Mouse (Mus musculus) hindbrain, postnatal 0 days (tissue): ENCODE measurements at regions not wholly inside any gene's neighbourhood (a gene's known extent, or its start where the extent isn't known, plus 50 kb on each side); places are given as distances from the start of the nearest gene placed in this dataset.
"Not testable (repeated sequence)": the region's sequence is repeated elsewhere in the genome, so short reads cannot be mapped to it uniquely, and the experiment has no call there.

Experiments used
- ATAC-seq: fragments of 200-750 bp; cut with Nextera tagmentation; 2 replicates; pipeline ENCODE4 v1.8.0; 2017; ENCODE audit warnings: mild to moderate bottlenecking, moderate TSS enrichment, moderate library complexity
- DNase-seq: peaks from one replicate; pipeline ENCODE4 v3.0.0-alpha.2; 2015; ENCODE audit warnings: low spot score
- H3K27ac ChIP-seq: fragments of 300-500 bp; sonication (generic); 2 replicates; pipeline ENCODE4 v1.5.1; 2014; ENCODE audit warnings: mild to moderate bottlenecking
- H3K27me3 ChIP-seq: fragments of 300-500 bp; sonication (generic); 2 replicates; pipeline ENCODE4 v1.6.1; 2014; ENCODE audit warnings: low read length, mixed read lengths; ENCODE audit not compliant: insufficient read depth
- H3K36me3 ChIP-seq: fragments of 300-500 bp; sonication (generic); 2 replicates; pipeline ENCODE4 v1.6.1; 2014; ENCODE audit warnings: low read length, mixed read lengths; ENCODE audit not compliant: insufficient read depth
- H3K4me1 ChIP-seq: fragments of 300-500 bp; sonication (generic); 2 replicates; pipeline ENCODE4 v1.6.1; 2014; ENCODE audit warnings: antibody characterized with exemption, low read length, mixed read lengths; ENCODE audit not compliant: insufficient read depth
- H3K4me2 ChIP-seq: fragments of 300-500 bp; sonication (generic); 2 replicates; pipeline ENCODE4 v1.6.1; 2014; ENCODE audit warnings: low read depth, mild to moderate bottlenecking, low read length, moderate library complexity, mixed read lengths
- H3K4me3 ChIP-seq: fragments of 300-500 bp; sonication (generic); 2 replicates; pipeline ENCODE4 v1.5.1; 2014; ENCODE audit warnings: low read length
- H3K9ac ChIP-seq: fragments of 300-500 bp; sonication (generic); replicated peaks from 2 replicates; pipeline ENCODE4 v1.6.1; 2014; ENCODE audit warnings: mild to moderate bottlenecking, low read length, moderate library complexity, mixed read lengths
- H3K9me3 ChIP-seq: fragments of 300-500 bp; sonication (generic); 2 replicates; pipeline ENCODE4 v1.6.1; 2016; ENCODE audit warnings: low read length, mixed read lengths
- CTCF ChIP-seq: IDR thresholded peaks from 2 replicates; pipeline ENCODE4 v1.5.1; 2016; ENCODE audit warnings: antibody characterized with exemption, control low read depth, low read depth
- WGBS: fragments of 180-500 bp; shearing (Covaris S2); extraction: QIAGEN DNeasy Blood & Tissue Kit; methylation state at CpG from one replicate; pipeline ENCODE4 v1.1.7; 2014; 5-methylcytosine and 5-hydroxymethylcytosine counted together

- not testable (repeated sequence) for H3K27me3 ChIP-seq, H3K9me3 ChIP-seq, H3K4me2 ChIP-seq, H3K4me3 ChIP-seq, H3K27ac ChIP-seq, ATAC-seq, H3K9ac ChIP-seq, H3K36me3 ChIP-seq
- 65% methylated on average over 1 of the region's 1 CpGs for WGBS
- DNase-seq: peak; percentile 35
- peaks cover 21% of the 10 kb centered on the region; the same call in 1 of the 2 replicates for H3K4me1 ChIP-seq
Measured at GRCm38 (mm10) chr17:13654606-13655005, 105.7 kb upstream of the Afdn start.

DNA sequence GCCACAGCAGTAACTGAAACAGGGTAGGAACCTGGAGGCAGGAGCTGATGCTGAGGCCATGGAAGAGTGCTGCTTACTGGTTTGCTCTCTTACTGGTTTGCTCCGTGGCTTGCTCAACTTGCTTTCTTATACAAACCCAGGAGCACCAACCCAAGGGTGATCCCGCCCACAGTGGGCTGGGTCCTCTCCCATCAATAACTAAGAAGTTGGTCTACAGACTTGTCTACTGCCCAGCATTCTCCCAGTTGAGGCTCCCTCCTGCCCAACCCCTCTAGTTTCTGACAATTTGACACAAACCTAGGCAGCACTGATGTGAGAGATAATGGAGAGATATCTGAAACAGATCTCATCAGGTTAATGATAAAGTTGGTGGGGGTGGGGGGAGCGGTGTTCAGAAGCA lies 104.3 kb upstream of the Afdn start:
- Histone ChIP-seq H3K4me3 (no peak overlapping the region), H3K4me2 (peak overlapping the region; percentile 40; the same call in 1 of the 2 replicates), H3K4me1 (peaks cover 21% of the 10 kb centered on the region; the same call in 1 of the 2 replicates), H3K36me3 (no peaks in the 10 kb centered on the region), H3K27me3 (no peaks in the 10 kb centered on the region), H3K27ac (peak overlapping the region; percentile 83), H3K9me3 (no peaks in the 10 kb centered on the region), H3K9ac (no peak overlapping the region)
- ATAC-seq (no peak; the same call in 1 of the 2 replicates), DNase-seq (no peak)
- TF ChIP-seq CTCF: no peak
- 21% methylated on average over 3 of the region's 3 CpGs for WGBS

DNA sequence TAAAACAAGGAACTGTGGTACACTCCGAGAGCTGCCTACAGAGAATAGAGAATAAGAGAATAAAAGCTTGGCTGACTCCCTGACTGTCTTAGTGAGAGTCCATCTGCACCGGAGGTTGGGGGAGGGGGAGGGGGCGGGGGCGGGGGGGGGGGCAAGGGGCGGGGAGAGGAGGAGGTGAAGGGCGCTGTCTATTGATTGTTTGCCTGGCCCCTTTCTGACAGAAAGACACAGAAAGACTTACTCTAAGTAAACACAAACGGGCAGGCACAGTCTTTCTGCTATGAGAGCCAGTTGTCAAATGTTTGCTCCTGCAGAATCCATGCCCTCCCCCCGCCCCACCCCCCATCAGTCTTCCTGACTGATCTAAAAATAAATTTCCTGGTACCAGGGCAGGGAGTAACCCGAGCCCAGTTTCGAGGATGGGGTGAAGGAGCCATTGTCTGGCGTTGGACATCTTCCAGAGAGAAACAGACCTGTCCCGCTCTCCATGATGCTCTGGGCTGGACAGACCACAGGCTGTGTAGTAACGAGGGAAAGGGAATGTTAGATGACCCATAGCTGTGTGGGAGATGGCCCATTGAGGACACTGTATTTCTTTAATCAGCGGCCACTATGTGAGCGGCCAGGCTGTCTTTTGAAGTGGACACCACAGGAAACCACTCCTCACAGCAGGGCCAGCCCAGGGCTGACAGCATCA lies 103.7 kb upstream of the Afdn start:
- Histone ChIP-seq H3K36me3 (no peaks in the 10 kb centered on the region), H3K4me3 (no peak overlapping the region), H3K4me1 (peaks cover 21% of the 10 kb centered on the region; the same call in 1 of the 2 replicates), H3K27ac (peak overlapping the region; percentile 83), H3K4me2 (peak overlapping the region; percentile 40), H3K9ac (no peak overlapping the region; the same call in 1 of the 2 replicates), H3K27me3 (no peaks in the 10 kb centered on the region), H3K9me3 (no peaks in the 10 kb centered on the region)
- DNase-seq (peak; percentile 56), ATAC-seq (peak; percentile 50)
- no peak for TF ChIP-seq CTCF
- WGBS: 4% methylated on average over 10 of the region's 15 CpGs

DNA sequence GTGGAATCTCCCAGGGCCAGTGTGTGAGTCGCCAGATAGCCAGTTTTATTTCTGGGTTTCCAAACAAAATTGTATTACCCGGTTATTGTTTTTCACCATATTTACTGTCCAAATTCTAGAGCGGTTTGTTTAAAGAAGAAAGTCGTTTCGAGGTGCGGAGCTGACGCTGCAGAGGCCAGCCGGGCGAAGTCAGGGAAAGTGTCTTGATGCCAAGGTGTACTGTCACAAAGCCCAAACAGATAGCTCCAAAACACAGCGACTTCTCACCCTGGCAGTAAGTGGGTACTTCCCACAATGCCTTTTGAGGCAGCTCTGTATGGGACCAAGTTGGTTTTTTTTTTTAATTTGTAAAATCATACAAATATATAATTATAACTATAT lies 103.2 kb upstream of the Afdn start:
- Histone ChIP-seq H3K36me3 (no peaks in the 10 kb centered on the region), H3K9ac (no peak overlapping the region), H3K27ac (peak overlapping the region; percentile 83), H3K27me3 (no peaks in the 10 kb centered on the region), H3K4me1 (peaks cover 23% of the 10 kb centered on the region; the same call in 1 of the 2 replicates), H3K4me2 (peak overlapping the region; percentile 40), H3K9me3 (no peaks in the 10 kb centered on the region), H3K4me3 (no peak overlapping the region)
- DNase-seq (no peak), ATAC-seq (no peak)
- TF ChIP-seq CTCF: no peak
- 20% methylated on average over 10 of the region's 10 CpGs for WGBS

GRCm38 (mm10) chr17:13657656-13658292 lies 102.6 kb upstream of the Afdn start:
- H3K4me2 ChIP-seq: no peak overlapping the region
- ATAC-seq: peak; percentile 89
- H3K9me3 ChIP-seq: no peaks in the 10 kb centered on the region
- H3K4me3 ChIP-seq: no peak overlapping the region
- no peak overlapping the region for H3K9ac ChIP-seq
- peak overlapping the region; percentile 83 for H3K27ac ChIP-seq
- peak; percentile 82 for DNase-seq
- H3K27me3 ChIP-seq: no peaks in the 10 kb centered on the region
- H3K4me1 ChIP-seq: peaks cover 25% of the 10 kb centered on the region; the same call in 1 of the 2 replicates
- TF ChIP-seq CTCF: 0 out of 2 replicates have a peak, but pooled peaks have one; percentile 3
- H3K36me3 ChIP-seq: no peaks in the 10 kb centered on the region
- WGBS: 21% methylated on average over 9 of the region's 9 CpGs

- no peaks in the 10 kb centered on the region for H3K27me3 ChIP-seq
- no peak overlapping the region for H3K4me2 ChIP-seq
- H3K9me3 ChIP-seq: no peaks in the 10 kb centered on the region
- no peak for TF ChIP-seq CTCF
- 10% methylated on average over 3 of the region's 3 CpGs for WGBS
- DNase-seq (no peak), ATAC-seq (peak; percentile 53)
- H3K4me1 ChIP-seq: peaks cover 25% of the 10 kb centered on the region; the same call in 1 of the 2 replicates
- peak overlapping the region; percentile 83 for H3K27ac ChIP-seq
- H3K4me3 ChIP-seq: no peak overlapping the region
- no peaks in the 10 kb centered on the region for H3K36me3 ChIP-seq
- no peak overlapping the region for H3K9ac ChIP-seq
Measured at GRCm38 (mm10) chr17:13658321-13658978, 101.9 kb upstream of the Afdn start.
